Mouse (Mus musculus) hindbrain, postnatal 0 days (tissue): Measurements from ENCODE around the gene Inpp5a. TPM values are rescaled to one million over a fixed set of nuclear protein-coding genes. Genes with fewer than 3 reads are reported as not detected.

Source experiments
- ATAC-seq: fragments of 200-750 bp; cut with Nextera tagmentation; 2 replicates; pipeline ENCODE4 v1.8.0; 2017; ENCODE audit warnings: mild to moderate bottlenecking, moderate TSS enrichment, moderate library complexity
- DNase-seq: peaks from one replicate; pipeline ENCODE4 v3.0.0-alpha.2; 2015; ENCODE audit warnings: low spot score
- H3K27ac ChIP-seq: fragments of 300-500 bp; sonication (generic); 2 replicates; pipeline ENCODE4 v1.5.1; 2014; ENCODE audit warnings: mild to moderate bottlenecking
- H3K27me3 ChIP-seq: fragments of 300-500 bp; sonication (generic); 2 replicates; pipeline ENCODE4 v1.6.1; 2014; ENCODE audit warnings: low read length, mixed read lengths; ENCODE audit not compliant: insufficient read depth
- H3K36me3 ChIP-seq: fragments of 300-500 bp; sonication (generic); 2 replicates; pipeline ENCODE4 v1.6.1; 2014; ENCODE audit warnings: low read length, mixed read lengths; ENCODE audit not compliant: insufficient read depth
- H3K4me1 ChIP-seq: fragments of 300-500 bp; sonication (generic); 2 replicates; pipeline ENCODE4 v1.6.1; 2014; ENCODE audit warnings: antibody characterized with exemption, low read length, mixed read lengths; ENCODE audit not compliant: insufficient read depth
- H3K4me2 ChIP-seq: fragments of 300-500 bp; sonication (generic); 2 replicates; pipeline ENCODE4 v1.6.1; 2014; ENCODE audit warnings: low read depth, mild to moderate bottlenecking, low read length, moderate library complexity, mixed read lengths
- H3K4me3 ChIP-seq: fragments of 300-500 bp; sonication (generic); 2 replicates; pipeline ENCODE4 v1.5.1; 2014; ENCODE audit warnings: low read length
- H3K9ac ChIP-seq: fragments of 300-500 bp; sonication (generic); replicated peaks from 2 replicates; pipeline ENCODE4 v1.6.1; 2014; ENCODE audit warnings: mild to moderate bottlenecking, low read length, moderate library complexity, mixed read lengths
- H3K9me3 ChIP-seq: fragments of 300-500 bp; sonication (generic); 2 replicates; pipeline ENCODE4 v1.6.1; 2016; ENCODE audit warnings: low read length, mixed read lengths
- CTCF ChIP-seq: IDR thresholded peaks from 2 replicates; pipeline ENCODE4 v1.5.1; 2016; ENCODE audit warnings: antibody characterized with exemption, control low read depth, low read depth
- WGBS: fragments of 180-500 bp; shearing (Covaris S2); extraction: QIAGEN DNeasy Blood & Tissue Kit; methylation state at CpG from one replicate; pipeline ENCODE4 v1.1.7; 2014; 5-methylcytosine and 5-hydroxymethylcytosine counted together
- polyA plus RNA-seq: library from polyadenylated mRNA; unstranded; fragments of >200 nt; fragmentation: Nextera tagmentation; extraction: Ambion mirVana; gene quantifications from 2 replicates; pipeline ENCODE4 v1.2.1, GENCODE M21; 2015
- total RNA-seq: library from RNA; depleted of rRNA; stranded (reverse); fragments of >200 nt; gene quantifications from 2 replicates; pipeline ENCODE4 v1.2.3, GENCODE M21; 2014

Gene Inpp5a
- total and polyA plus RNA-seq, 2 experiments from 2014 or later, result 16.6 to 23.6 TPM

- Histone ChIP-seq H3K4me1 (peaks cover 20% of the 10 kb centered on the region), H3K9ac (no peak overlapping the region), H3K9me3 (no peaks in the 10 kb centered on the region), H3K27ac (peak overlapping the region; percentile 45; the same call in 1 of the 2 replicates), H3K27me3 (no peaks in the 10 kb centered on the region), H3K4me3 (no peak overlapping the region), H3K36me3 (no peaks in the 10 kb centered on the region), H3K4me2 (no peak overlapping the region)
- ATAC-seq (peak; percentile 30; the same call in 1 of the 2 replicates), DNase-seq (no peak)
- WGBS, result 42% methylated on average over 13 of the region's 13 CpGs
- no peak for TF ChIP-seq CTCF
Observed at GRCm38 (mm10) chr7:139363281-139364004, 25.5 kb upstream of the Inpp5a start.

GRCm38 (mm10) chr7:139364005-139364557 lies 24.8 kb upstream of the Inpp5a start:
- peaks cover 22% of the 10 kb centered on the region for H3K4me1 ChIP-seq
- TF ChIP-seq CTCF, result no peak
- no peak overlapping the region for H3K4me3 ChIP-seq
- WGBS, result 5% methylated on average over 9 of the region's 9 CpGs
- ATAC-seq (peak; percentile 68), DNase-seq (peak; percentile 69)
- peak overlapping the region; percentile 45; the same call in 1 of the 2 replicates for H3K27ac ChIP-seq
- H3K36me3 ChIP-seq, result no peaks in the 10 kb centered on the region
- H3K9ac ChIP-seq, result no peak overlapping the region
- H3K4me2 ChIP-seq, result no peak overlapping the region
- no peaks in the 10 kb centered on the region for H3K27me3 ChIP-seq
- H3K9me3 ChIP-seq, result no peaks in the 10 kb centered on the region

GRCm38 (mm10) chr7:139364936-139365830 lies 23.7 kb upstream of the Inpp5a start:
- H3K4me3 ChIP-seq, result no peak overlapping the region
- H3K27ac ChIP-seq, result 0 out of 2 replicates have a peak overlapping the region, but pooled peaks have one; percentile 16
- DNase-seq, result no peak
- H3K4me1 ChIP-seq, result peaks cover 22% of the 10 kb centered on the region
- no peaks in the 10 kb centered on the region for H3K9me3 ChIP-seq
- H3K4me2 ChIP-seq, result no peak overlapping the region
- no peaks in the 10 kb centered on the region for H3K27me3 ChIP-seq
- no peak overlapping the region for H3K9ac ChIP-seq
- no peak for ATAC-seq
- no peaks in the 10 kb centered on the region for H3K36me3 ChIP-seq
- no peak for TF ChIP-seq CTCF
- 78% methylated on average over 13 of the region's 13 CpGs for WGBS

GRCm38 (mm10) chr7:139366131-139366530 lies 22.8 kb upstream of the Inpp5a start:
- 88% methylated on average over 3 of the region's 3 CpGs for WGBS
- peaks cover 22% of the 10 kb centered on the region for H3K4me1 ChIP-seq
- TF ChIP-seq CTCF, result no peak

GRCm38 (mm10) chr7:139366549-139366948 lies 22.4 kb upstream of the Inpp5a start:
- Histone ChIP-seq H3K27ac (no peak overlapping the region), H3K4me2 (no peak overlapping the region), H3K36me3 (no peaks in the 10 kb centered on the region), H3K4me3 (no peak overlapping the region), H3K4me1 (peaks cover 22% of the 10 kb centered on the region), H3K27me3 (no peaks in the 10 kb centered on the region), H3K9ac (no peak overlapping the region), H3K9me3 (no peaks in the 10 kb centered on the region)
- DNase-seq, result no peak
- WGBS, result 78% methylated on average over 4 of the region's 4 CpGs
- no peak for ATAC-seq
- TF ChIP-seq CTCF, result no peak

More at GRCm38 (mm10) chr7:139366131-139366530, 22.8 kb upstream of the Inpp5a start:
- DNase-seq, result no peak
- H3K9me3 ChIP-seq, result no peaks in the 10 kb centered on the region
- H3K4me3 ChIP-seq, result no peak overlapping the region
- no peak overlapping the region for H3K4me2 ChIP-seq
- no peaks in the 10 kb centered on the region for H3K27me3 ChIP-seq
- no peak overlapping the region for H3K27ac ChIP-seq
- H3K36me3 ChIP-seq, result no peaks in the 10 kb centered on the region
- no peak for ATAC-seq
- H3K9ac ChIP-seq, result no peak overlapping the region

- Histone ChIP-seq H3K9me3 (no peaks in the 10 kb centered on the region), H3K27me3 (no peaks in the 10 kb centered on the region), H3K9ac (no peak overlapping the region), H3K4me1 (peaks cover 22% of the 10 kb centered on the region), H3K36me3 (no peaks in the 10 kb centered on the region), H3K4me3 (no peak overlapping the region), H3K4me2 (no peak overlapping the region), H3K27ac (peak overlapping the region; percentile 33; the same call in 1 of the 2 replicates)
- no peak for ATAC-seq
- no peak for TF ChIP-seq CTCF
- DNase-seq, result no peak
- WGBS, result 71% methylated on average over 2 of the region's 2 CpGs
Observed at GRCm38 (mm10) chr7:139368218-139368617, 20.7 kb upstream of the Inpp5a start.
